Mouse (Mus musculus) c-Kit-positive CD71-negative TER-119-negative erythroid progenitor cells, embryonic 14.5 days (primary cell): ENCODE measurements around the gene Vmn2r28.
"Not testable (repeated sequence)": the region's sequence is repeated elsewhere in the genome, so short reads cannot be mapped to it uniquely, and the experiment has no call there.

Experiments
- DNase-seq: peaks from one replicate; pipeline ENCODE4 v3.0.0-alpha.2; 2013; ENCODE audit warnings: low read depth

Vmn2r28 gene

DNA sequence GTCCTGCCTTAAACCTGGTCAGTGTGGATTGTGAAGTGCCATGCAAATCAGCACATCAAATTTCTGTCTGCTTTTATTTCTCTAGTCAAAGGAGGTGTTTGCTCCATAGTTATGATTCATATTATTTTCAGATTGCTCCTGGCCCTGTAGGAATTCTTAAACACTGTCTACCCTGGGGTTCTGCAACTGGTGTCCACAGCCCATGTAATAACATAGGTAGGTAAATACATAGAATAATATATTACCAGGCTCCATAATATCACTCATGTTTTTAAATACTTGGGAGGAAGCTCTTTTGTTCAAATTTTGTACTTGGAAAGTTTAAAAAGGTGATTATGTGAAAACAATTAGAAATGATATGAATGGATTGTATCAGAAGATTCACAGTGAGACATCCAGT, at the start of gene Vmn2r28:
Vmn2r28 (minus strand) TSS at position 101 of the 400 bp plus-strand sequence.
- DNase-seq = not testable (repeated sequence)

DNA sequence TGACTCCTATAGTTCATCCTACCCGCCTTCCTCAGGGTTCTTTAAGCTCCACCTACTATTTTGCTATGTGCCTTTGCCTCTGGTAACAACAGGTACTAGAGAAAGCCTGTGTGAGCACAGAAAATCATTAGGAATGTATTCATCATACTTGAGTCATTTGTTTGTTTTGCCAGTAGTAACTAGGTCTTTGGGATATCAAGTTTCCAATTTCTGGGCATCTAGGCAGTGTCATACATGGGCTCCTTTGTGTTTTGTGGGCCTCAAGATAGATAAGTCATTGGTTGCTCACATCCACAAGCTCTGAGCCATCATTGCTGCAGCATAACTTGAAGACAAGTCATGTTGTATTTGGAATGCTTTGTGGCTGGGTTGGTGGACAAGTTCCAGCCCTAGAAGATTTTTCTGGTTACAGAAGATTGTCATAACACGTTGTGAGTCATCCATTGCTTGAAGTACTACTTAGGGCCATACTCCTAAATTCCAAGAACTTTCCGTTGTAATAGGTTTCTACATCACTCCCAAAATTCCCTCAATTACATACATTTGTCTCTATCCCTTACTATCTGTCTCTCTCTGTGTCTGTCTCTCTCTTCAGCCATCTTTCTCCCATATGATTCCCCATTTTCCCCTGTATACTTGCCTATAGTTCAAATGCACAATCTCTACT, 47.1 kb upstream of the Vmn2r28 start:
- not testable (repeated sequence) for DNase-seq

DNA sequence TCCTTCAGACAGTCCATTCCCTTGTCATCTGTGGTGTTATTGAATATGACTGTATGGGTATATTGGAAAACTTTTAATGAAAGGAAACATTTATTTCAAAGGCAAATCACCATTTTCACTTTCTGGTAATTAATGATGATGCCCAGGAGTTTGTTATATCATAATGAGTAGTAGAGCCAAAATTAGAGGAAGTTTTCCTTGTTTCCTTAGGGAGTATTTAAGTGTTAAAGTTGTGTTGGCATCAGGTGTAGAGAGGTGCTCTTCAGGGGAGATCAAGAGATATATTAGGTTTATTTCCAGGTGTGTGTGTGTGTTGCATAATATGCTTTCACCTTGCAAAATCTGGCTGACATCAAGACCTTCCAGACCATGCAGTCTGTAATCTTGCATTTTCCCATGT, 37.1 kb downstream of the Vmn2r28 start, which contains the start of gene Vmn1r59:
Vmn1r59 (minus strand) TSS at position 101 of the 400 bp plus-strand sequence.
- DNase-seq = no peak

DNA sequence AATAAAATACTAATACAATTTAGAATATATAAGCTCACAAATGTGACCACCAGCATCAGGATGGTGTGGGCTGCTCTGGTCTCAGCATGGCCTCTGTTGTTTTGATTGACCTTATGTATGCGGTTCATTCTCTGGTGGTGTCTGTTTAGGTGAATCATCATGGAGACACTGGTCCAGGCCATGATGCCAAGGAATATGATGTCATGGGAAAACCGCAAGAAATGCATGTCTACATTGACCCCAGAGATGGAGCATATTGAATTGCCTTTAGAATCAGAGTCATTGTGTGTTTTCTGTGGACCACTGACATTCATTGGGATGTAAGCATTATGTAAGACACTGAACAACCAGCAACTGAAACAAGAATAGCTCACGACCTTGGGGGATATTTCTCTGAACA, 39.7 kb downstream of the Vmn2r28 start:
- DNase-seq = not testable (repeated sequence)

DNA sequence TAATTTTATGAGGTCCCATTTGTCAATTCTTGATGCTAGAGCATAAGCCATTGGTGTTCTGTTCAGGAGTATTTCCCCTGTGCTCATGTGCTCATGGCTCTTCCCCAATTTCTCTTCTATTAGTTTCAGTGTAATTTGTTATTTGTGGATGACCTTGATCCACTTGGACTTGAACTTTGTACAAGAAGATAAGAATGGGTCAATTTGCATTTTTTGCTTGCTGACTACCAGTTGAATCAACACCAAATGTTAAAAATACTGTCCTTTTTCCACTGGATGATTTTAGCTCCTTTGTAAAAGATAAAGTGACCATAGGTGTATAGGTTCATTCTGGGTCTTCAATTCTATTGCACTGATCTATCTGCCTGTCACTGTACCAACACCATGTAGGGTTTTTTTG, 45.1 kb downstream of the Vmn2r28 start:
- DNase-seq = no peak
